Mouse (Mus musculus) thymus, postnatal 0 days (tissue): Measurements from ENCODE around the gene Evi5l. TPM values are rescaled to one million over a fixed set of nuclear protein-coding genes. Genes with fewer than 3 reads are reported as not detected.
A peak's percentile ranks its signal among the peaks of the same experiment; 100 is the strongest.

Experiments
- DNase-seq: peaks from one replicate; pipeline ENCODE4 v3.0.0-alpha.2; 2015; ENCODE audit warnings: low spot score
- polyA plus RNA-seq: library from polyadenylated mRNA; unstranded; fragments of >200 nt; fragmentation: Nextera tagmentation; extraction: Ambion mirVana; gene quantifications from 2 replicates; pipeline ENCODE4 v1.2.1, GENCODE M21; 2015

Evi5l gene
- polyA plus RNA-seq, 1 experiment from 2014 or later = 22.5 TPM

GRCm38 (mm10) chr8:4201321-4201720, 35.0 kb downstream of the Evi5l start:
- no peak for DNase-seq

GRCm38 (mm10) chr8:4205246-4206123, 39.1 kb downstream of the Evi5l start:
- DNase-seq = no peak

DNA sequence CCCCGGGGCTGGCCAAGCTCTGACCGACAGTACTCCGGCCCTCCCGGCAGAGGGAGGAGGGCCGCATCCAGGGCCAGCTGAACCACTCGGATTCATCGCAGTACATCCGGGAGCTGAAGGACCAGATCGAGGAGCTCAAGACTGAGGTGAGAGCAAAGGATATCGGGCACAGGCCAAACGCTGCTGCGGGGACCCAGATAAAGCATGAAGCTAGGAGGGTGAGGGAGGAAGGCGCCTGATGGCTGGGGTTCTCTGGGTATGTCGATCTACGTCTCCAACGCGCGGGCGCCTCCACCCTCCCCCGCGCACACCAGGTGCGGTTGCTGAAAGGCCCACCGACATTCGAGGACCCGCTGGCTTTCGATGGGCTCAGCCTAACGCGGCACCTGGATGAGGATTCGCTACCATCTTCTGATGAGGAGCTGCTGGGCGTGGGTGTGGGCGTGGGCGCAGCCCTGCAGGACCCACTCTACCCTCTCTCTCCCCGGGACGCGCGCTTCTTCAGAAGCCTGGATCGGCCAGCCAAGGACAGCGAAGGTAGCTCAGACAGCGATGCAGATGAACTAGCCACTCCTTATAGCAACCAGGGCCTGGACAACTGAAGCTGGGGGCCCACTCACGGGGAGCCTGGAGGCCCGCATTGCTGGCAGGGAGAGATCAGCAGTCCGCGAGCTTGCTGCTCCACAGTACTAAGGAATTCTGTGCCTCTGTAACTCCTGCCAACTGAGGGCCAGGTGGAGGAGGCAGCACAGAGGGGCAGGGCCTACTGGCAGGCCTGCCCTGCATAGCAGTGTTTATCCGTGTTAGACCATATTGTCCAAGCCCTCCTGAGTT, 40.0 kb downstream of the Evi5l start:
- DNase-seq = no peak

DNA sequence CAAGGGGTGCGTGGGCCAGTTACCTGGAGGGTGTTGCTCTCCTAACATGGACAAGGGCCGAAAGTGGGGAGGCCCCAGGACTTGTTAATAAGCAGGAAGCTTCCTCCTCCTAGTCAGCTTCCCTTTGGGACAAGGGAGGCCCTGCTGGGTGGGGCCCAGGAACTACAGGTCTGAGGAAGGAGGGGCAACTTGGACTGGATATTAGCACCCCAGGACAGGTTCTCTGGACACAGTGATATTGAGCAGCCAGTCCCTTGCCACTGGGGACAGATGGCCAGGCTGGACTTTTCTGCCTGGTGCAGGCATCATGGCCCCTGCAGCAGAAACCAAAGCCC, 40.6 kb downstream of the Evi5l start:
- DNase-seq = no peak

DNA sequence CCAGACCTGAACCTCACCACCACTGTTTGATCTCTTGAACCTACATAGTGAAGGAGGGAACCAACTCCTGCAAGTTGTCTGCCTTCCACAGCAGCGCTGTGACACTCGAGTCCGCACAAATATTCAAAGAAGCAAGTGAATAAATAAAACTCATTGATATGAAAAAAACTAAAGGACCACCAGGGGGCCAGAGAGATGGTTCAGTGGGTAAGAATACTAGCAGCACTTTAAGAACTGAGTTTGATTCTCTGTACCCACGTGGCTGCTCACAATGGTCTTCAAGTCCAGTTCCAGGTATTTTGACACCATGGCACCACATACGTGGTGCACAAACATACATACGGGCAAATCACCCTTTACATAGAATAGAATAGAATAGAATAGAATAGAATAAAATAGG, 44.7 kb downstream of the Evi5l start:
- DNase-seq = no peak

GRCm38 (mm10) chr8:4212809-4213209, 46.4 kb downstream of the Evi5l start:
- no peak for DNase-seq

GRCm38 (mm10) chr8:4213210-4214005, 47.0 kb downstream of the Evi5l start:
- DNase-seq = peak; percentile 35

DNA sequence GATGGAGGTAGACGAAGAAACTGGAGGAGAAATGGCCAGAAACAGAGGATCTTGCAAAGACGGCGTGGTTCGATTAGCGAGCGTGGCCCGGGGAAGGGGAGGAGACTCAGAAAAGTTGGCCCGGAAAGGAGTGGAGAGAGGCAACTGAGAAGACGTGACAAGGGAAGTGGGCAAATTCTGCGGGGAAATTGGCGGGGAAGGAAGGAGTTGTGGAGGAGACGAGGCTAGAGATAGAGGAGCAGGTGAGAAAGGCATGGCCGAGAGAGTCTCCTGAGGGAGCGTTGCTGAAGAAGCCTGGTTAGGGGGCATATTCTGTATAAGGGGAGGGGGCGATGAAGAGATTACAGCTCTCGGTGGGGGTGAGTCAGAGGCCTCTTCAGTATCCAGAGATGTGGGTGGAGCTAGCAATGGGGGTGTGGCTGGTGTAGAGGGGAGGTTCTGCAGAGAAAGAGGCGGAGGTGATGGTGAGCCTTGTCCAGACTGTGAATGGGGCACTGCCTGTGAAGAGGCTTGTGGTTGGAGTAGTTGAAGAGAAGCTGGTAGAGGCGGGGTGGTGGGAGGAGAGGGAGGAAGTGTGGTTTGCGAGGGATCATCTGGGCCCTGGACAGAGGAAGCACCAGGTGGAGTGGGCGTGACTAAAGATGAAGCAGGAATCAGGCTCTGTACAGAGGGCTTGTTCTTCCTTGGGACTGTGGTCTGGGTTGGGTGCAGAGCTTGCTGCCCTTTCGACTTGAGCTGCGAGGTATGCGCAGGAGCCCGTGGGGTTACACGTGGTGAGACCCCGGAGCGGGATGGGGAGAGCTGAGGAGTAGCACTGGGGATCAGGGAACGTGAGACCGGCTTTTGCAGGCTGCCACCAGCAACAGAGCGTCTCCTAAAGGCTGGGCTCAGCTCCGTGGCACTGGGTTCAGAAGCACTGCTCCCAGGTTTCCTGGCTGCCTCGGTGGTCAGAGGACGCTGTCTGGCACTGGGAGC, 47.9 kb downstream of the Evi5l start:
- DNase-seq = peak; percentile 57

- no peak for DNase-seq
Measured at GRCm38 (mm10) chr8:4216296-4216695, 49.9 kb downstream of the Evi5l start.

DNA sequence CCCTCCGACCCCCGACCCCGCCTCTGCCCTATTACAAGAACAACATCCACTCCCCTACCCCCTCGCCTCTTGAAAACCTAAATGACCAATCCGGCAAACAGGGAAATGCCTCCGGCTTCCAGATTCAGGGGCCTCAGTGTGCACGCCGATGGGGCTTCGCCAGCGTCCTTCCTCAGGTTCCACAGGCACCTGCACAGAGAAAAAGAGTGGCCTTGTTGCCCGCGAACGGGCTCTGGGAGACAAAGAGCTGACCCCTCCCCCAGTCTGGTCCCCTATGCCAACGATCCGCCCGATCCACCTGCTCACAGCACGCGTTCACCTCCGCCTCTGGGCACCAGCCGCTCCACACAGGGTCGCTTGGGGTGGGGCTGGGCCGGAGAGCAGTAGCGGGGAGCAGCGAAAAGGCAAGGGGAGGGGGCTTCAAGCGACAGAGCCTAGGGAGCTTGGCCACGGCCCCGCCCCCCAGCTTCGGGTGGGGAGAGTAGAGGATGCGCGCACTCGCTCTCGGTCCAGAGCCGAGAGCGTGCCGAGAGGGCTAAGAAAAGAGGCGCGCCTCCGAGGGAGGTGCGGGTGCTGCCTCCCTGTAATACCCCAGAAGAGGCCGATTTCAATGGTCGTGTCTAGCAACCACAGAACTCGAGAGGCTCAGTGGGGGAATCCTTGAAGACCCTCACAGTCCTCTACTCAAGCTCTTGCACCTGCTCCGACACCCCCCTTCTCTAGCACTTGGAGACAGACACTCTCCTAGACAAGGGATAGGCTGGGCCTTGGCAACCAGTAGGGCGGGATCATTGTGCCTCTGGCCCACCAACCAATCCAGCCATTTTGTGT, 50.6 kb downstream of the Evi5l start, which contains the start of gene Prr36:
Prr36 (minus strand) TSS at position 669 of the 831 bp plus-strand sequence.
- no peak for DNase-seq

GRCm38 (mm10) chr8:4219617-4220016, 53.2 kb downstream of the Evi5l start:
- no peak for DNase-seq

- DNase-seq = no peak
Measured at GRCm38 (mm10) chr8:4222059-4222458, 55.7 kb downstream of the Evi5l start.

- no peak for DNase-seq
Measured at GRCm38 (mm10) chr8:4226323-4226722, 60.0 kb downstream of the Evi5l start.

DNA sequence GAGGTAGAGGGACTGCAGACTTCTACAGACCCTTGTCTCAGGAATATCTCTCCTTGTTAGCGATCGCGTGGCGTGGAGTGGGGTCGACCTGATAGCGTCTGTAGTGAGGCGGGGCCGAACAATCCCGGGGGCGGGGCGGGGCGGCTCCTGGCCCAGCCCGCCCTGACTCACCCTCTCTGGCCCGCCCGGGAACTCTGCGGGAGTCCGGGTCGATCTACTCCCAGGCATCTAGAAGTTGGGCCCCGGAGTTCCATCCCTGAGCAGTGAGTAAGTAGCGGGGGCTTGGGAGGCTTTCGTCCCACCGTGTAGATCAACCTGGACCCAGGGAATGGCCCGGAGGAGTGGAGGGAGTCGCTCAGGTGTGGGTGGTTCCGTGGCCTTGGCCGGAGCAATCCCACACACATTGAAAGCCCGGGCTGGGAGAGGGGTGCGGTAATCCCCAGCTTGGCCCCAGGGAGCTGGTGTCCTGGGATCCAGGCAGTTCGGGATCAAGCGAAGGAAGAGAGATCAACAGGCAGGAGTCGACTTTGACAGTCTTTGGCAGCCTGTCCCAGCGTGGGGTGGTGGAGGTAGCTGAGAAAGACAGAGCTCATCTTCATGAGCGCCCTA, 60.5 kb downstream of the Evi5l start, which contains the start of gene Lrrc8e:
Lrrc8e (plus strand) TSS at position 89 of the 609 bp plus-strand sequence.
- DNase-seq = no peak

DNA sequence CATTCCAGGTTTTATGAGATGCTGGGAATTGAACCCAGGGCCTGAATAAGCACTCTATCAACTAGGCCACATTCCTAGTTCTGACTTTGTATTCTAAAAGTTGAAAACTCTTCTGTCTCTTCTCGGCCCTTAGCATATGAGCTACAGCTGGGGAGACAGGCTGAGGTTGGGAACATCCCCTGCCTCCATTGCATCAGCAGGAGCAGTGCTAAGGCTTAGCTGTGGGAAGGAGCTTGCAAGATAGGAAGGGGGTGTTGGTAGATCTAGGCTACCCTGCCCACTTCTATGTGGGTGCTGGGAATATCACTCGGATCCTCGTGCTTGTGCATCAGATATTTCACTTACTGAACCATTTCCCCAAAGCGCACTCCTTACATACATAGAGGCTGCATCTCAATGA, 61.6 kb downstream of the Evi5l start:
- DNase-seq = no peak

GRCm38 (mm10) chr8:4229784-4230183, 63.4 kb downstream of the Evi5l start:
- DNase-seq = no peak

DNA sequence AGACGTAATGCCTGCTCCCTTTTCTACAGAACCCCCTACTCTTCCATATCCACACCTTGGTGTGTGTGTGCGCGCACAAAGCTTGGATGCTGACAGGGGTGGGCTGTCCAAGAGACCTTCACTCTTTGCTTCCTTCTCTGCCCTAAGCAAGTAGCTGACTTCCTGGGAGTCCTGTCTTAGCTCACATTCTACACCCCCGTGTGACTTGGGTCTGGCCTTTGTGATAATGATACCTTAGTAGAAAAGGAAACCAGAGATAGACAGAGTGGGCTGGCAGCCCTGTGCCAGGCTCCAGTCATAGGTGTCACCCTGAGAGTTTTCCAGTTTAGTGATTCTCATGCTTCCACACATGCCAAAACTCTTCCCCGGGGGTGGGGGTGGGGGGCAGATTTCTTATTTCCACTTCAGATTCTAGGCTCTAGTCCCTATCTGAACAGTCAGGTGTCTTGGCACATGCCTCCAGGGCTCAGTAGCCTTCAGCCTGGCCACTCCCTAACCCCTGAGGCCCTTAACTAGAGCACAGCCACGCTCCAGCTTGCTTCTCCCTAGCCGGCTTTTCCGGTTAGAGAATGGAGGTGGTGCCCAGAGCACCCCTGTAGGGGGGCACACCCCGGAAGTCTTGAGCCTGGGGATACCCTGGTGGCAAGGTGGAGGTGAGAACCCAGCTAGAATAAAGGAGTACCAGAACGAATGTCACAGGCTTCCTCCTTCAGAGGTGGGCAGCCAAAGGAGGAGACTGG, 64.4 kb downstream of the Evi5l start:
- no peak for DNase-seq

DNA sequence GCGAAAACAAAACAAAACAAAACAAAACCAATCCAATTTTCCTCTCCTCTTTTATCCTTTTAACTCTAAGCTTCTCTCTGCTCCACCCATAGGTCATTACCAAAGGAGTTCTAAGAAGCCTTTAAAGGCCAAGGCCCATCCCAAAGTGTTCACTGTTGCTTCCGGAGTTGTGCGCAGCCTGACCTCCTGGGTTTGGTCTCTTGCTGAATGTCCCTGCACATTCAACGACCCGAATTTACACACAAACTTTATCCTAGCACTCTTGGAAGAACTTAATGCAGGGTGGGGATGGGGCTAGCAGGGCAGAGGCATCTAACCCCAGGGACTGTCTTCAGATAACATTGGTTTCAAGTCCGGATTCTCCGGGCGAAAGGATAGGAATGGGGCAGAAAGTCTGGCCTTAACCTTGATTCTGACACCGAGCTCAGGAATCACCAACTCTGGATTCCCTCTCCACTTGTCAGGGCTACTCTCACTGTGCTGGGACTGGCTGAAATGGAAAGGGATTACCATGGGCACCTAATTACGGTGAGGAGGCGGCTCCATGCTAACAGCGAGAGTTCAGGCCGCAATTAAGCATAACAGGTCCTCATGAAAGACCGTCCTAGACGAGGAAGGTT, 71.6 kb downstream of the Evi5l start:
- no peak for DNase-seq
